Mouse (Mus musculus): ENCODE data around the gene Gm21149.
"Not testable (repeated sequence)": the region's sequence is repeated elsewhere in the genome, so short reads cannot be mapped to it uniquely, and the experiment has no call there.

Gm21149 gene

DNA sequence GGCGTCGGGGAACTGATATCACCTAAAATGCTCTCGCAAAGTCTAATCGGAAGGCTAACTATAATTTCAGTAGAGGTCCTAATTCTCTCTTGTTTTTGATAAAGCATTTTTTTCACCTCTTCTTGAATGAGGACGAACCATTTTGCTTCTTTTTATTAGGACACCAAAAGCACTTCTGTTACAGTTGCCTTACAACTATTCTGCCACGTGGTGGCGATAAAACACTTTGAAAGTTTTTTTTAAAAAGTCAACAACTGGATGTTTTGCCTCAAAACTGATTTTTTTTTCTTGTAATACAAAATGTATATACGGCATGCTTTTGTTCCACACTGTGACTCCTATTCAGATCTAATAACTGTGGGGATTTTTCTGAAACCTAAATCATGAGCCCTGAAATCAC lies 14.7 kb downstream of the Gm21149 start:
- not testable (repeated sequence) for DNase-seq (ENCODE audit: low spot score in 2 of 2)

GRCm38 (mm10) chr5:15457865-15458571 lies 18.3 kb downstream of the Gm21149 start:
- DNase-seq (ENCODE audit: low spot score in 2 of 2): not testable (repeated sequence)

Data from spleen, postnatal 14 days (tissue).